ENCODE assay signal across 9 mouse cellular contexts in genomic region chr3:51395461-51396145, GRCm38 (mm10). TPM values are rescaled to one million over a fixed set of nuclear protein-coding genes. Genes with fewer than 3 reads are reported as not detected.
DNase-seq lines count a peak whose midpoint lies in the region; ATAC-seq and TF ChIP-seq lines count a peak whose summit lies in the region.
"Had no signal": no experiment of that assay in that cellular context is flagged by ENCODE, and none has a peak within 500 bp of the region (broad histone marks: within the 10 kb centered on the region; RNA-seq: fewer than 3 reads in every experiment).

No protein-coding gene starts in this region.

- DNase-seq in hindbrain, embryonic 11.5 days (ENCODE audit: low spot score) = peak; percentile 36
- no peak for DNase-seq in hindbrain, embryonic 14.5 days (ENCODE audit: low spot score)
- DNase-seq in embryonic facial prominence, embryonic 11.5 days (ENCODE audit: low spot score) = no peak
- DNase-seq in left cerebral cortex, adult 8-10 months (ENCODE audit: low spot score in 2 of 2) = no peak
- DNase-seq in left cerebral cortex, adult 18-20 months (ENCODE audit: low spot score in 2 of 2) = no peak
- DNase-seq in adipocyte (ENCODE audit: low spot score) = no peak

- no peaks in the 10 kb centered on the region for H3K9me3 ChIP-seq in hindbrain, embryonic 11.5 days (ENCODE audit: control insufficient read depth, low read length)
- no peaks in the 10 kb centered on the region for H3K9me3 ChIP-seq in hindbrain, embryonic 14.5 days (ENCODE audit: control insufficient read depth, low read length)
- H3K9me3 ChIP-seq in E14TG2a.4 (ENCODE audit: low read length) = no peaks in the 10 kb centered on the region
- no peaks in the 10 kb centered on the region for H3K9me3 ChIP-seq in embryonic facial prominence, embryonic 11.5 days (replicated peaks; ENCODE audit: control insufficient read depth, low read length)
- no peaks in the 10 kb centered on the region for H3K9me3 ChIP-seq in limb, embryonic 13.5 days

- ATAC-seq in hindbrain, embryonic 11.5 days (ENCODE audit: low FRiP score) = no peak
- no peak for ATAC-seq in hindbrain, embryonic 14.5 days (ENCODE audit: low FRiP score)
- no peak for ATAC-seq in embryonic facial prominence, embryonic 11.5 days (replicated peaks; ENCODE audit: insufficient number of reproducible peaks, low FRiP score, low TSS enrichment, low read depth)
- no peak for ATAC-seq in limb, embryonic 13.5 days (ENCODE audit: low FRiP score, low read depth)

- peaks cover 9% of the 10 kb centered on the region; the same call in 1 of the 2 replicates for H3K27me3 ChIP-seq in hindbrain, embryonic 11.5 days (ENCODE audit: control insufficient read depth, insufficient read depth, low read length)
- peaks cover 32% of the 10 kb centered on the region for H3K27me3 ChIP-seq in hindbrain, embryonic 14.5 days (ENCODE audit: control insufficient read depth, insufficient read depth, low read length)
- H3K27me3 ChIP-seq in E14TG2a.4 (ENCODE audit: insufficient read depth, low read length) = peaks cover 21% of the 10 kb centered on the region
- peaks cover 5% of the 10 kb centered on the region for H3K27me3 ChIP-seq in embryonic facial prominence, embryonic 11.5 days (ENCODE audit: control insufficient read depth, insufficient read depth, low read length)
- peaks cover 37% of the 10 kb centered on the region for H3K27me3 ChIP-seq in limb, embryonic 13.5 days

- TF ChIP-seq CTCF in E14TG2a.4 (conservative IDR thresholded peaks at IDR 0.05; ENCODE audit: low read length) = no peak

- H3K4me3 ChIP-seq in hindbrain, embryonic 11.5 days (ENCODE audit: low read depth, low read length) = no peak overlapping the region
- no peak overlapping the region for H3K4me3 ChIP-seq in hindbrain, embryonic 14.5 days (replicated peaks; ENCODE audit: low read length)
- H3K4me3 ChIP-seq in E14TG2a.4 (replicated peaks; ENCODE audit: low read length) = peak overlapping the region; percentile 79
- peak overlapping the region; percentile 35; the same call in 1 of the 2 replicates for H3K4me3 ChIP-seq in embryonic facial prominence, embryonic 11.5 days (ENCODE audit: low read depth, low read length)
- peak overlapping the region; percentile 54; the same call in 1 of the 2 replicates for H3K4me3 ChIP-seq in limb, embryonic 13.5 days

- 19% methylated on average over 19 of the region's 19 CpGs for WGBS in hindbrain, embryonic 11.5 days
- WGBS in hindbrain, embryonic 14.5 days = 17% methylated on average over 19 of the region's 19 CpGs
- WGBS in embryonic facial prominence, embryonic 11.5 days = 14% methylated on average over 19 of the region's 19 CpGs
- 23% methylated on average over 19 of the region's 19 CpGs for WGBS in limb, embryonic 13.5 days

- no peaks in the 10 kb centered on the region for H3K36me3 ChIP-seq in hindbrain, embryonic 11.5 days (ENCODE audit: control insufficient read depth, insufficient read depth, low read length)
- no peaks in the 10 kb centered on the region for H3K36me3 ChIP-seq in hindbrain, embryonic 14.5 days (replicated peaks; ENCODE audit: control insufficient read depth, insufficient read depth)
- 0 out of 2 replicates have a peak, but pooled peaks cover 3% of the 10 kb centered on the region for H3K36me3 ChIP-seq in E14TG2a.4 (ENCODE audit: insufficient read depth, low read length)
- no peaks in the 10 kb centered on the region for H3K36me3 ChIP-seq in embryonic facial prominence, embryonic 11.5 days (replicated peaks; ENCODE audit: control insufficient read depth, insufficient read depth, low read depth, low read length)
- no peaks in the 10 kb centered on the region for H3K36me3 ChIP-seq in limb, embryonic 13.5 days

- H3K27ac ChIP-seq in hindbrain, embryonic 11.5 days (ENCODE audit: low read depth, low read length) = no peak overlapping the region
- no peak overlapping the region for H3K27ac ChIP-seq in hindbrain, embryonic 14.5 days
- H3K27ac ChIP-seq in embryonic facial prominence, embryonic 11.5 days (replicated peaks; ENCODE audit: low read depth, low read length) = no peak overlapping the region
- no peak overlapping the region for H3K27ac ChIP-seq in limb, embryonic 13.5 days

- H3K9ac ChIP-seq in hindbrain, embryonic 11.5 days (ENCODE audit: low read depth, low read length) = no peak overlapping the region
- H3K9ac ChIP-seq in hindbrain, embryonic 14.5 days = no peak overlapping the region
- no peak overlapping the region for H3K9ac ChIP-seq in embryonic facial prominence, embryonic 11.5 days (replicated peaks; ENCODE audit: low read length)
- no peak overlapping the region for H3K9ac ChIP-seq in limb, embryonic 13.5 days

- H3K4me1 ChIP-seq in hindbrain, embryonic 11.5 days (replicated peaks; ENCODE audit: control insufficient read depth, insufficient read depth, low read length) = 0 out of 2 replicates have a peak, but pooled peaks cover 2% of the 10 kb centered on the region
- no peaks in the 10 kb centered on the region; the same call in 1 of the 2 replicates for H3K4me1 ChIP-seq in hindbrain, embryonic 14.5 days (replicated peaks; ENCODE audit: control insufficient read depth, insufficient read depth, low read length)
- peaks cover 43% of the 10 kb centered on the region for H3K4me1 ChIP-seq in E14TG2a.4 (replicated peaks; ENCODE audit: low read depth, low read length)
- no peaks in the 10 kb centered on the region for H3K4me1 ChIP-seq in embryonic facial prominence, embryonic 11.5 days (ENCODE audit: control insufficient read depth, insufficient read depth, low read length)
- H3K4me1 ChIP-seq in limb, embryonic 13.5 days = peaks cover 3% of the 10 kb centered on the region; the same call in 1 of the 2 replicates

- no peak overlapping the region for H3K4me2 ChIP-seq in hindbrain, embryonic 11.5 days (replicated peaks; ENCODE audit: low read depth, low read length)
- H3K4me2 ChIP-seq in hindbrain, embryonic 14.5 days (replicated peaks) = no peak overlapping the region; the same call in 1 of the 2 replicates
- no peak overlapping the region; the same call in 1 of the 2 replicates for H3K4me2 ChIP-seq in embryonic facial prominence, embryonic 11.5 days (ENCODE audit: low read depth, low read length)
- H3K4me2 ChIP-seq in limb, embryonic 13.5 days (replicated peaks) = peak overlapping the region; percentile 77

RNA-seq across cellular contexts. Expression of gene Mgarp, which starts 0.9 kb away (rescaled TPM):
- 4.0 and 5.5 TPM in 2 replicates for polyA plus RNA-seq in hindbrain, embryonic 11.5 days (2014; fragmentation: Nextera tagmentation; extraction: Ambion mirVana)
- 0.16 and 1.3 TPM in 2 replicates for polyA plus RNA-seq in hindbrain, embryonic 14.5 days (2014; fragmentation: Nextera tagmentation; extraction: Ambion mirVana)
- 9.1 and 16.1 TPM in 2 replicates for polyA plus RNA-seq in embryonic facial prominence, embryonic 11.5 days (2014; fragmentation: Nextera tagmentation; extraction: Ambion mirVana)
- 4.5 and 6.4 TPM in 2 replicates for polyA plus RNA-seq in limb, embryonic 13.5 days (2015; fragmentation: Nextera tagmentation; extraction: Ambion mirVana)
- total RNA-seq in left cerebral cortex, adult 8-10 months (2022) = under 1 TPM in 2 of 4 experiments, not detected in 2; 0.42 to 0.59 TPM
- total RNA-seq in left cerebral cortex, adult 18-20 months (2021) = not detected
- total RNA-seq: left cerebral cortex, postnatal 25 days had no signal

RNA-seq across cellular contexts. Expression of gene Ndufc1, which starts 13.2 kb away (rescaled TPM):
- polyA plus RNA-seq in hindbrain, embryonic 11.5 days (2014; fragmentation: Nextera tagmentation; extraction: Ambion mirVana) = 714 and 715 TPM in 2 replicates
- polyA plus RNA-seq in hindbrain, embryonic 14.5 days (2014; fragmentation: Nextera tagmentation; extraction: Ambion mirVana) = 769 and 914 TPM in 2 replicates
- polyA plus RNA-seq in embryonic facial prominence, embryonic 11.5 days (2014; fragmentation: Nextera tagmentation; extraction: Ambion mirVana) = 722 TPM in 2 replicates
- polyA plus RNA-seq in limb, embryonic 13.5 days (2015; fragmentation: Nextera tagmentation; extraction: Ambion mirVana) = 645 and 690 TPM in 2 replicates
- 100 to 1,000 TPM; 289 to 306 (median 295) TPM for total RNA-seq in left cerebral cortex, adult 8-10 months (2022)
- total RNA-seq in left cerebral cortex, adult 18-20 months (2021) = 100 to 1,000 TPM; 283 to 337 TPM

RNA-seq across cellular contexts. Expression of gene Naa15, which starts 19.3 kb away (rescaled TPM):
- 56.6 and 59.3 TPM in 2 replicates for polyA plus RNA-seq in hindbrain, embryonic 11.5 days (2014; fragmentation: Nextera tagmentation; extraction: Ambion mirVana)
- 35.7 and 38.8 TPM in 2 replicates for polyA plus RNA-seq in hindbrain, embryonic 14.5 days (2014; fragmentation: Nextera tagmentation; extraction: Ambion mirVana)
- polyA plus RNA-seq in embryonic facial prominence, embryonic 11.5 days (2014; fragmentation: Nextera tagmentation; extraction: Ambion mirVana) = 49.1 and 54.9 TPM in 2 replicates
- 51.7 and 52.2 TPM in 2 replicates for polyA plus RNA-seq in limb, embryonic 13.5 days (2015; fragmentation: Nextera tagmentation; extraction: Ambion mirVana)
- total RNA-seq in left cerebral cortex, adult 8-10 months (2022) = 10 to 100 TPM; 40.1 to 54.8 (median 43.8) TPM
- total RNA-seq in left cerebral cortex, adult 18-20 months (2021) = 10 to 100 TPM; 41.6 to 51.3 TPM

RNA-seq across cellular contexts. Expression of gene Elf2, which starts 55.1 kb away (rescaled TPM):
- 45.4 and 48.7 TPM in 2 replicates for polyA plus RNA-seq in hindbrain, embryonic 11.5 days (2014; fragmentation: Nextera tagmentation; extraction: Ambion mirVana)
- polyA plus RNA-seq in hindbrain, embryonic 14.5 days (2014; fragmentation: Nextera tagmentation; extraction: Ambion mirVana) = 29.0 and 35.0 TPM in 2 replicates
- polyA plus RNA-seq in embryonic facial prominence, embryonic 11.5 days (2014; fragmentation: Nextera tagmentation; extraction: Ambion mirVana) = 47.3 and 48.9 TPM in 2 replicates
- 65.0 and 70.3 TPM in 2 replicates for polyA plus RNA-seq in limb, embryonic 13.5 days (2015; fragmentation: Nextera tagmentation; extraction: Ambion mirVana)
- 10 to 100 TPM; 57.8 to 67.7 (median 60.8) TPM for total RNA-seq in left cerebral cortex, adult 8-10 months (2022)
- 10 to 100 TPM; 58.3 to 60.2 TPM for total RNA-seq in left cerebral cortex, adult 18-20 months (2021)

Comparison
In these comparisons a context has a peak if more than half of its experiments do, and no peak if none do; other contexts are left out.
1. H3K4me3 ChIP-seq: peak in E14TG2a.4 (single experiment), embryonic facial prominence, embryonic 11.5 days (single experiment) and limb, embryonic 13.5 days (single experiment); none in hindbrain, embryonic 11.5 days (single experiment) and hindbrain, embryonic 14.5 days (single experiment).